Mouse (Mus musculus) ES-E14 (cell line): ENCODE data around the gene Gm9747.

ENCODE experiments used
- CHD2 ChIP-seq: IDR thresholded peaks from 2 replicates; pipeline ENCODE4 v1.6.1; 2014; ENCODE audit warnings: mild to moderate bottlenecking, low read depth, low read length, inconsistent platforms
- HCFC1 ChIP-seq: IDR thresholded peaks from 2 replicates; pipeline ENCODE4 v1.6.1; 2012; ENCODE audit warnings: low read length, inconsistent platforms, borderline replicate concordance; ENCODE audit not compliant: insufficient read depth
- MAFK ChIP-seq: IDR thresholded peaks from 2 replicates; pipeline ENCODE4 v1.6.1; 2014; ENCODE audit warnings: mild to moderate bottlenecking, low read depth, low read length, inconsistent platforms; ENCODE audit not compliant: insufficient read depth
- ZC3H11A ChIP-seq: IDR thresholded peaks from 2 replicates; pipeline ENCODE4 v1.6.1; 2012; ENCODE audit warnings: low read depth, mild to moderate bottlenecking, inconsistent platforms, low read length, borderline replicate concordance

DNA sequence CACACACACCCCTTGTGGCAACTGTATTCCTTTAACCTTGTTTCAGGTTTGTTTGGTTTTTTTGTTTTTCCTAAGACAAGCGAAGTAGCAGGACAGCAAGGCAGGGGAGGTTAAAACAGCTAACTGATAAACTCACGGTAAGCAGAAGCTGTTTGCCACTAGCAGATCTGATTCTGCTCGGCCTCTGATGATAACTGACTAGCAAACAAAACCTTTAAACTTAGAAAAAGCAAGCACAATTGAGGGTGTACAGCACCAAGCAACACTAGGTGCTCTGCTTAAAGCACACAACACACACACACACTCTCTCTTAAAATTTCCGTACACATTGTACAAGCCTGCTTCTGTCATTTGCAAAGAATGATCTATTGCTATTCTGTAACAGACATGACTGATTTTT, 51.5 kb downstream of the Gm9747 start:
- no peak for TF ChIP-seq ZC3H11A
- TF ChIP-seq MAFK = no peak
- TF ChIP-seq CHD2 = no peak
- no peak for TF ChIP-seq HCFC1
